Mouse (Mus musculus) kidney, embryonic 16.5 days (tissue): ENCODE data around the gene Adgrf5. TPM values are rescaled to one million over a fixed set of nuclear protein-coding genes. Genes with fewer than 3 reads are reported as not detected.
A peak's percentile ranks its signal among the peaks of the same experiment; 100 is the strongest.

ENCODE experiments used
- ATAC-seq: fragments of 200-750 bp; cut with Nextera tagmentation; 2 replicates; pipeline ENCODE4 v1.8.0; 2017; ENCODE audit warnings: moderate TSS enrichment; ENCODE audit not compliant: low FRiP score, low TSS enrichment
- H3K27ac ChIP-seq: fragments of 300-500 bp; sonication (generic); 2 replicates; pipeline ENCODE4 v1.5.1; 2014; ENCODE audit warnings: low read length
- H3K27me3 ChIP-seq: fragments of 300-500 bp; sonication (generic); 2 replicates; pipeline ENCODE4 v1.6.1; 2014; ENCODE audit warnings: low read length, control low read depth, mixed read lengths; ENCODE audit not compliant: insufficient read depth
- H3K36me3 ChIP-seq: fragments of 300-500 bp; sonication (generic); 2 replicates; pipeline ENCODE4 v1.6.1; 2014; ENCODE audit warnings: low read length, control low read depth, mixed read lengths; ENCODE audit not compliant: insufficient read depth
- H3K4me1 ChIP-seq: fragments of 300-500 bp; sonication (generic); 2 replicates; pipeline ENCODE4 v1.6.1; 2014; ENCODE audit warnings: low read length, control low read depth, mixed read lengths; ENCODE audit not compliant: insufficient read depth
- H3K4me2 ChIP-seq: fragments of 300-500 bp; sonication (generic); replicated peaks from 2 replicates; pipeline ENCODE4 v1.6.1; 2014; ENCODE audit warnings: low read depth, low read length
- H3K4me3 ChIP-seq: fragments of 300-500 bp; sonication (generic); 2 replicates; pipeline ENCODE4 v1.5.1; 2014; ENCODE audit warnings: mild to moderate bottlenecking, low read length
- H3K9ac ChIP-seq: fragments of 300-500 bp; sonication (generic); replicated peaks from 2 replicates; pipeline ENCODE4 v1.6.1; 2014; ENCODE audit warnings: low read length
- H3K9me3 ChIP-seq: fragments of 300-500 bp; sonication (generic); 2 replicates; pipeline ENCODE4 v1.6.1; 2016; ENCODE audit warnings: low read length, control low read depth
- WGBS: fragments of 180-500 bp; shearing (Covaris S2); extraction: QIAGEN DNeasy Blood & Tissue Kit; methylation state at CpG from one replicate; pipeline ENCODE4 v1.1.7; 2014; 5-methylcytosine and 5-hydroxymethylcytosine counted together
- polyA plus RNA-seq: library from polyadenylated mRNA; unstranded; fragments of >200 nt; fragmentation: Nextera tagmentation; extraction: Ambion mirVana; gene quantifications from 2 replicates; pipeline ENCODE4 v1.2.1, GENCODE M21; 2015

Gene Adgrf5
- polyA plus RNA-seq, 1 experiment from 2014 or later: 25.5 TPM

- H3K27me3 ChIP-seq: no peaks in the 10 kb centered on the region
- no peak overlapping the region for H3K4me2 ChIP-seq
- H3K4me3 ChIP-seq: no peak overlapping the region
- H3K4me1 ChIP-seq: peaks cover 29% of the 10 kb centered on the region
- peak overlapping the region; percentile 0; the same call in 1 of the 2 replicates for H3K27ac ChIP-seq
- ATAC-seq: no peak
- WGBS: 66% methylated on average over 4 of the region's 4 CpGs
- no peak overlapping the region for H3K9ac ChIP-seq
- no peaks in the 10 kb centered on the region for H3K36me3 ChIP-seq
- H3K9me3 ChIP-seq: no peaks in the 10 kb centered on the region
These were observed 12.4 kb downstream of the Adgrf5 start for GRCm38 (mm10) chr17:43372604-43373003.

- Histone ChIP-seq H3K4me3 (no peak overlapping the region), H3K36me3 (no peaks in the 10 kb centered on the region), H3K27me3 (no peaks in the 10 kb centered on the region), H3K4me1 (peaks cover 29% of the 10 kb centered on the region), H3K4me2 (no peak overlapping the region), H3K9me3 (no peaks in the 10 kb centered on the region), H3K9ac (no peak overlapping the region), H3K27ac (peak overlapping the region; percentile 44; the same call in 1 of the 2 replicates)
- WGBS: 73% methylated on average over 4 of the region's 4 CpGs
- ATAC-seq: no peak
These were observed 13.8 kb downstream of the Adgrf5 start for GRCm38 (mm10) chr17:43374020-43374419.

GRCm38 (mm10) chr17:43376527-43376926, 16.3 kb downstream of the Adgrf5 start:
- WGBS: 54% methylated on average over 5 of the region's 5 CpGs
- Histone ChIP-seq H3K4me3 (no peak overlapping the region), H3K9ac (no peak overlapping the region), H3K4me2 (no peak overlapping the region), H3K36me3 (no peaks in the 10 kb centered on the region), H3K4me1 (peaks cover 29% of the 10 kb centered on the region), H3K27ac (peak overlapping the region; percentile 59), H3K27me3 (no peaks in the 10 kb centered on the region), H3K9me3 (no peaks in the 10 kb centered on the region)
- no peak for ATAC-seq

GRCm38 (mm10) chr17:43378703-43379102, 18.5 kb downstream of the Adgrf5 start:
- H3K36me3 ChIP-seq: no peaks in the 10 kb centered on the region
- peaks cover 20% of the 10 kb centered on the region for H3K4me1 ChIP-seq
- H3K27me3 ChIP-seq: no peaks in the 10 kb centered on the region
- no peak overlapping the region for H3K4me2 ChIP-seq
- no peak overlapping the region for H3K9ac ChIP-seq
- no peak overlapping the region for H3K4me3 ChIP-seq
- H3K27ac ChIP-seq: no peak overlapping the region
- 66% methylated on average over 5 of the region's 5 CpGs for WGBS
- no peaks in the 10 kb centered on the region for H3K9me3 ChIP-seq
- ATAC-seq: no peak

GRCm38 (mm10) chr17:43386331-43386730, 26.1 kb downstream of the Adgrf5 start:
- no peak overlapping the region for H3K4me2 ChIP-seq
- peaks cover 11% of the 10 kb centered on the region for H3K4me1 ChIP-seq
- H3K9me3 ChIP-seq: no peaks in the 10 kb centered on the region
- no peaks in the 10 kb centered on the region for H3K36me3 ChIP-seq
- ATAC-seq: no peak
- 93% methylated on average over 5 of the region's 5 CpGs for WGBS
- H3K9ac ChIP-seq: no peak overlapping the region
- H3K27me3 ChIP-seq: no peaks in the 10 kb centered on the region
- no peak overlapping the region for H3K4me3 ChIP-seq
- no peak overlapping the region for H3K27ac ChIP-seq

- Histone ChIP-seq H3K9ac (no peak overlapping the region), H3K27ac (no peak overlapping the region), H3K36me3 (no peaks in the 10 kb centered on the region), H3K4me1 (peaks cover 14% of the 10 kb centered on the region), H3K27me3 (no peaks in the 10 kb centered on the region), H3K4me2 (no peak overlapping the region), H3K4me3 (no peak overlapping the region), H3K9me3 (no peaks in the 10 kb centered on the region)
- WGBS: 24% methylated on average over 3 of the region's 3 CpGs
- 0 out of 2 replicates have a peak, but pooled peaks have one; percentile 19 for ATAC-seq
These were observed 26.9 kb downstream of the Adgrf5 start for GRCm38 (mm10) chr17:43387171-43387570.

- peaks cover 14% of the 10 kb centered on the region for H3K4me1 ChIP-seq
- H3K36me3 ChIP-seq: no peaks in the 10 kb centered on the region
- peak overlapping the region; percentile 58 for H3K9ac ChIP-seq
- H3K27me3 ChIP-seq: no peaks in the 10 kb centered on the region
- WGBS: 68% methylated on average over 11 of the region's 11 CpGs
- peak overlapping the region; percentile 16 for H3K4me2 ChIP-seq
- peak overlapping the region; percentile 23 for H3K4me3 ChIP-seq
- no peak for ATAC-seq
- H3K27ac ChIP-seq: no peak overlapping the region; the same call in 1 of the 2 replicates
- H3K9me3 ChIP-seq: no peaks in the 10 kb centered on the region
These were observed 29.0 kb downstream of the Adgrf5 start for GRCm38 (mm10) chr17:43389256-43389655.

- Histone ChIP-seq H3K36me3 (no peaks in the 10 kb centered on the region), H3K4me2 (0 out of 2 replicates have a peak overlapping the region, but pooled peaks have one; percentile 5), H3K4me1 (peaks cover 16% of the 10 kb centered on the region), H3K9ac (no peak overlapping the region), H3K9me3 (no peaks in the 10 kb centered on the region), H3K27me3 (no peaks in the 10 kb centered on the region), H3K27ac (no peak overlapping the region), H3K4me3 (no peak overlapping the region)
- no peak for ATAC-seq
- 35% methylated on average over 9 of the region's 9 CpGs for WGBS
These were observed 31.9 kb downstream of the Adgrf5 start for GRCm38 (mm10) chr17:43392191-43392590.

GRCm38 (mm10) chr17:43393669-43394068, 33.4 kb downstream of the Adgrf5 start:
- Histone ChIP-seq H3K4me1 (peaks cover 16% of the 10 kb centered on the region; the same call in 1 of the 2 replicates), H3K27me3 (no peaks in the 10 kb centered on the region), H3K9me3 (no peaks in the 10 kb centered on the region), H3K4me2 (no peak overlapping the region), H3K36me3 (no peaks in the 10 kb centered on the region), H3K4me3 (no peak overlapping the region), H3K27ac (no peak overlapping the region), H3K9ac (no peak overlapping the region)
- 93% methylated on average over 8 of the region's 8 CpGs for WGBS
- ATAC-seq: no peak

- no peaks in the 10 kb centered on the region for H3K36me3 ChIP-seq
- 51% methylated on average over 12 of the region's 12 CpGs for WGBS
- peak; percentile 70; the same call in 1 of the 2 replicates for ATAC-seq
- H3K4me2 ChIP-seq: no peak overlapping the region
- H3K4me3 ChIP-seq: no peak overlapping the region
- H3K27ac ChIP-seq: no peak overlapping the region
- H3K9me3 ChIP-seq: no peaks in the 10 kb centered on the region
- no peaks in the 10 kb centered on the region for H3K27me3 ChIP-seq
- no peak overlapping the region for H3K9ac ChIP-seq
- H3K4me1 ChIP-seq: peaks cover 27% of the 10 kb centered on the region
These were observed 35.4 kb downstream of the Adgrf5 start for GRCm38 (mm10) chr17:43395400-43396258.
